Mouse (Mus musculus): Measurements from ENCODE around the gene Dcakd.
A peak's percentile ranks its signal among the peaks of the same experiment; 100 is the strongest.

DNA sequence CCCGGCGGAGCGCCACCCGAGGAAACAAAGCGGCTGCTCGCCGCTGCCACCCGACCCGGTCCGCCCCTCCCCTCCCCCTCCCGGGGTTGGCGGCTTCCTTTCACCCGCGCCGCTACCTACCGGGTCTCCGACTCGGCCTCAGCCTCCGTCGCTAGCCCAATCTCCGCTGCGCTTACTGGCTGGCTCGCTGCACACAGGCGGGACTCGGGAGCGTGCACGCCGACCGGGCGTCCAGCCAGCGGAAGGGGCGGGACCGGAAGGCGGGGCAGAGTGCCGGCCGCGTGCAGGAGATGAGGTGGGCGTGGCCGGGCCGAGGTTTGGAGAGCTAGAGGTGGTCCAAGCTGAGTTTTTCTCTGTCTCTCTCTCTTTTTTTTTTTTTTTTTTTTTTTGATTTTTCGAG lies 11.2 kb downstream of the Dcakd start:
- TF ChIP-seq ZC3H11A (IDR thresholded peaks at IDR 0.05; ENCODE audit: borderline replicate concordance, low read depth, low read length) (no peak), ZNF384 (IDR thresholded peaks at IDR 0.05; ENCODE audit: low read depth, low read length) (peak; percentile 87)

Data from ES-E14 (cell line).